Mouse (Mus musculus) heart, adult 11 months (tissue): ENCODE measurements around the gene Ttll9.

Experiments used
- DNase-seq: peaks from one replicate; pipeline ENCODE4 v3.0.0; 2022

Ttll9 gene

GRCm38 (mm10) chr2:152962091-152962793, at the start of gene Ttll9:
Gene Ttll9 (plus strand): TSS chr2:152962485.
- peak; percentile 98 for DNase-seq

- peak; percentile 94 for DNase-seq
Measured at GRCm38 (mm10) chr2:152913471-152913870, 48.8 kb upstream of the Ttll9 start.

- peak; percentile 98 for DNase-seq
Measured at GRCm38 (mm10) chr2:152914310-152915120, 47.8 kb upstream of the Ttll9 start.

- DNase-seq, result no peak
Measured at GRCm38 (mm10) chr2:152915453-152915852, 46.8 kb upstream of the Ttll9 start.

- DNase-seq, result no peak
Measured at GRCm38 (mm10) chr2:152916111-152916510, 46.2 kb upstream of the Ttll9 start.

- no peak for DNase-seq
Measured at GRCm38 (mm10) chr2:152917671-152918070, 44.6 kb upstream of the Ttll9 start.

- DNase-seq, result no peak
Measured at GRCm38 (mm10) chr2:152922376-152922775, 39.9 kb upstream of the Ttll9 start.

GRCm38 (mm10) chr2:152923621-152924020, 38.7 kb upstream of the Ttll9 start:
- peak; percentile 87 for DNase-seq

- DNase-seq, result peak; percentile 87
Measured at GRCm38 (mm10) chr2:152924128-152924527, 38.2 kb upstream of the Ttll9 start.

- no peak for DNase-seq
Measured at GRCm38 (mm10) chr2:152924543-152924942, 37.7 kb upstream of the Ttll9 start.

GRCm38 (mm10) chr2:152925189-152925872, 37.0 kb upstream of the Ttll9 start:
- DNase-seq, result peak; percentile 99

- no peak for DNase-seq
Measured at GRCm38 (mm10) chr2:152926896-152927295, 35.4 kb upstream of the Ttll9 start.

GRCm38 (mm10) chr2:152927371-152927770, 34.9 kb upstream of the Ttll9 start:
- no peak for DNase-seq

- DNase-seq, result peak; percentile 94
Measured at GRCm38 (mm10) chr2:152928219-152928987, 33.9 kb upstream of the Ttll9 start.

- no peak for DNase-seq
Measured at GRCm38 (mm10) chr2:152928988-152929370, 33.3 kb upstream of the Ttll9 start.

- DNase-seq, result peak; percentile 99
Measured at GRCm38 (mm10) chr2:152930276-152930675, 32.0 kb upstream of the Ttll9 start.

- no peak for DNase-seq
Measured at GRCm38 (mm10) chr2:152931456-152932160, 30.7 kb upstream of the Ttll9 start.

- DNase-seq, result peak; percentile 98
Measured at GRCm38 (mm10) chr2:152933048-152933447, 29.2 kb upstream of the Ttll9 start, which contains the start of gene Foxs1. Gene Foxs1 (minus strand): TSS chr2:152933208.

GRCm38 (mm10) chr2:152933614-152934013, 28.7 kb upstream of the Ttll9 start:
- DNase-seq, result peak; percentile 95

GRCm38 (mm10) chr2:152939846-152940245, 22.4 kb upstream of the Ttll9 start:
- no peak for DNase-seq

GRCm38 (mm10) chr2:152941106-152941505, 21.2 kb upstream of the Ttll9 start:
- DNase-seq, result no peak

- DNase-seq, result no peak
Measured at GRCm38 (mm10) chr2:152941776-152942175, 20.5 kb upstream of the Ttll9 start.
